In genomic region chr17:10359466-10359865, GRCm38 (mm10) we compare ENCODE assay signal across 11 mouse cellular contexts. TPM values are rescaled to one million over a fixed set of nuclear protein-coding genes. Genes with fewer than 3 reads are reported as not detected.
DNase-seq lines count a peak whose midpoint lies in the region; ATAC-seq and TF ChIP-seq lines count a peak whose summit lies in the region.
"Had no signal": no experiment of that assay in that cellular context is flagged by ENCODE, and none has a peak within 500 bp of the region (broad histone marks: within the 10 kb centered on the region; RNA-seq: fewer than 3 reads in every experiment).

No protein-coding gene starts in this region.

- TF ChIP-seq POLR2A in heart, adult 2 months (IDR thresholded peaks at IDR 0.05; ENCODE audit: insufficient read depth, low read depth, low read length) = peak; percentile 48; the same call in 1 of the 2 replicates
- no peak for TF ChIP-seq POLR2A in spleen, adult 2 months (IDR thresholded peaks at IDR 0.05; ENCODE audit: low read depth, low read length)

- peaks cover 17% of the 10 kb centered on the region for H3K4me1 ChIP-seq in heart, adult 2 months (ENCODE audit: control insufficient read depth, insufficient read depth, low read length)
- H3K4me1 ChIP-seq in spleen, adult 2 months (ENCODE audit: control insufficient read depth, insufficient read depth, insufficient read length) = no peaks in the 10 kb centered on the region
- H3K4me1 ChIP-seq in hindbrain, embryonic 12.5 days = peaks cover 18% of the 10 kb centered on the region
- H3K4me1 ChIP-seq: embryonic facial prominence, embryonic 13.5 days had no signal

- WGBS in heart, adult 2 months = 15% methylated on average over 14 of the region's 14 CpGs
- 57% methylated on average over 14 of the region's 14 CpGs for WGBS in spleen, adult 2 months
- WGBS in hindbrain, embryonic 12.5 days = 75% methylated on average over 14 of the region's 14 CpGs

- H3K79me2 ChIP-seq in heart, adult 2 months (replicated peaks; ENCODE audit: control insufficient read depth, insufficient read depth, low read length) = no peaks in the 10 kb centered on the region

- no peaks in the 10 kb centered on the region for H3K36me3 ChIP-seq in heart, adult 2 months (ENCODE audit: control insufficient read depth, insufficient read depth, low read length)
- no peaks in the 10 kb centered on the region for H3K36me3 ChIP-seq in spleen, adult 2 months (ENCODE audit: control insufficient read depth, insufficient read depth, low read length)
- no peaks in the 10 kb centered on the region for H3K36me3 ChIP-seq in hindbrain, embryonic 12.5 days
- H3K36me3 ChIP-seq: embryonic facial prominence, embryonic 13.5 days had no signal

- peak overlapping the region; percentile 84 for H3K27ac ChIP-seq in heart, adult 2 months
- peak overlapping the region; percentile 18; the same call in 1 of the 2 replicates for H3K27ac ChIP-seq in spleen, adult 2 months (ENCODE audit: insufficient read depth, low read length)
- H3K27ac ChIP-seq in hindbrain, embryonic 12.5 days = no peak overlapping the region
- H3K27ac ChIP-seq: embryonic facial prominence, embryonic 13.5 days had no signal

- H3K4me2 ChIP-seq in hindbrain, embryonic 12.5 days (replicated peaks) = no peak overlapping the region
- H3K4me2 ChIP-seq: embryonic facial prominence, embryonic 13.5 days had no signal

- TF ChIP-seq EP300 in heart, adult 2 months (IDR thresholded peaks at IDR 0.05; ENCODE audit: insufficient read depth, low read depth, low read length) = peak; percentile 80; the same call in 1 of the 2 replicates

- intact Hi-C loops in heart, adult 2 months (cut with DNase I) = loop anchor here (2.0 kb wide), 1 partner anchor 23 kb away; no protein-coding TSS in a partner anchor
- intact Hi-C loops in heart, postnatal 14 days (cut with DNase I) = no loop called here

- no peaks in the 10 kb centered on the region for H3K9me3 ChIP-seq in hindbrain, embryonic 12.5 days (replicated peaks)
- H3K9me3 ChIP-seq: embryonic facial prominence, embryonic 13.5 days had no signal

- TF ChIP-seq CTCF in heart, adult 2 months (IDR thresholded peaks at IDR 0.05) = no peak
- no peak for TF ChIP-seq CTCF in spleen, adult 2 months (IDR thresholded peaks at IDR 0.05; ENCODE audit: extremely low read depth, insufficient read depth, insufficient read length, insufficient replicate concordance)

- peak in 1 of 2 experiments; percentile 56 for DNase-seq in heart, adult 2 months
- no peak for DNase-seq in heart, postnatal 14 days
- DNase-seq in spleen, adult 2 months (ENCODE audit: low read depth in 1 of 2, low spot score in 2 of 2) = no peak
- no peak for DNase-seq in spleen, postnatal 10 days (ENCODE audit: low spot score in 2 of 2)
- peak; percentile 45 for DNase-seq in liver
- DNase-seq in retina, postnatal 1 day = no peak
- DNase-seq in cerebellum, adult 18-20 months = no peak
- DNase-seq: midbrain, embryonic 14.5 days had no signal

- ATAC-seq in hindbrain, embryonic 12.5 days (ENCODE audit: low FRiP score) = no peak

- no peak overlapping the region for H3K4me3 ChIP-seq in heart, adult 2 months
- H3K4me3 ChIP-seq in spleen, adult 2 months (ENCODE audit: extremely low read depth, insufficient read depth, insufficient read length) = no peak overlapping the region
- no peak overlapping the region for H3K4me3 ChIP-seq in hindbrain, embryonic 12.5 days
- H3K4me3 ChIP-seq: embryonic facial prominence, embryonic 13.5 days; layer of hippocampus, adult 2 months had no signal

- H3K27me3 ChIP-seq in heart, adult 2 months (ENCODE audit: control insufficient read depth, insufficient read depth, low read length) = no peaks in the 10 kb centered on the region
- H3K27me3 ChIP-seq in spleen, adult 2 months (ENCODE audit: control insufficient read depth, insufficient read depth, low read length) = no peaks in the 10 kb centered on the region
- H3K27me3 ChIP-seq in hindbrain, embryonic 12.5 days = no peaks in the 10 kb centered on the region
- H3K27me3 ChIP-seq: embryonic facial prominence, embryonic 13.5 days had no signal

- H3K9ac ChIP-seq in heart, adult 2 months (ENCODE audit: low read depth, low read length) = 0 out of 2 replicates have a peak overlapping the region, but pooled peaks have one; percentile 19
- no peak overlapping the region for H3K9ac ChIP-seq in hindbrain, embryonic 12.5 days
- H3K9ac ChIP-seq: embryonic facial prominence, embryonic 13.5 days had no signal

RNA-seq across cellular contexts. Expression of gene Qk, which starts 39.8 kb away (rescaled TPM):
- total RNA-seq in heart, adult 2 months (2021) = 100 to 1,000 TPM; 469 to 514 TPM
- 342 and 549 TPM in 2 replicates for polyA plus RNA-seq in heart, adult 2 months (2012; rRNA removed)
- 100 to 1,000 TPM; 417 to 428 TPM for total RNA-seq in heart, postnatal 14 days (2021)
- polyA plus RNA-seq in spleen, adult 2 months (2012; rRNA removed) = 76.0 and 97.9 TPM in 2 replicates
- polyA plus RNA-seq in hindbrain, embryonic 12.5 days (2016; fragmentation: Nextera tagmentation; extraction: Ambion mirVana) = 46.8 and 52.4 TPM in 2 replicates
